Mouse (Mus musculus) small intestine, adult 2 months (tissue): ENCODE data around the gene P2rx4.

Experiments used
- CTCF ChIP-seq: fragments of 200-500 bp; IDR thresholded peaks from 2 replicates; pipeline ENCODE4 v1.5.1; 2012; ENCODE audit warnings: low read depth, mild to moderate bottlenecking, control low read depth, inconsistent platforms, low read length, moderate library complexity, mixed read lengths; ENCODE audit not compliant: insufficient replicate concordance, insufficient read length; ENCODE audit errors: extremely low read depth
- POLR2A ChIP-seq: fragments of 200-500 bp; IDR thresholded peaks from 2 replicates; pipeline ENCODE4 v1.6.1; 2012; ENCODE audit warnings: low read depth, mild to moderate bottlenecking, control low read depth, inconsistent platforms, low read length, moderate library complexity

- TF ChIP-seq CTCF = no peak
- no peak for TF ChIP-seq POLR2A
These were observed 11.1 kb downstream of the P2rx4 start for GRCm38 (mm10) chr5:122718400-122718799.
